Mouse (Mus musculus) left cerebral cortex, postnatal 10 days (tissue): ENCODE measurements around the gene Fgl2. TPM values are rescaled to one million over a fixed set of nuclear protein-coding genes. Genes with fewer than 3 reads are reported as not detected.
"Not testable (repeated sequence)": the region's sequence is repeated elsewhere in the genome, so short reads cannot be mapped to it uniquely, and the experiment has no call there.

Experiments used
- DNase-seq, 2 experiments: peaks; one replicate each; pipeline ENCODE4 v3.0.0; 2021 to 2022; ENCODE audit warnings: low spot score in 2 of 2, mixed read lengths in 1 of 2; ENCODE audit errors: extremely low spot score in 1 of 2
- intact Hi-C: fragments of 180-260 bp; cut with DNase I; formaldehyde crosslinking; loops from one replicate; pipeline ENCODE4 v1.15.1; 2025
- total RNA-seq, 2 experiments: library from RNA; stranded (reverse); gene quantifications; 2 replicates each; pipeline ENCODE4 v1.2.3; 2021

Gene Fgl2
- 1 to 10 TPM; 2.0 to 2.1 TPM for total RNA-seq

DNA sequence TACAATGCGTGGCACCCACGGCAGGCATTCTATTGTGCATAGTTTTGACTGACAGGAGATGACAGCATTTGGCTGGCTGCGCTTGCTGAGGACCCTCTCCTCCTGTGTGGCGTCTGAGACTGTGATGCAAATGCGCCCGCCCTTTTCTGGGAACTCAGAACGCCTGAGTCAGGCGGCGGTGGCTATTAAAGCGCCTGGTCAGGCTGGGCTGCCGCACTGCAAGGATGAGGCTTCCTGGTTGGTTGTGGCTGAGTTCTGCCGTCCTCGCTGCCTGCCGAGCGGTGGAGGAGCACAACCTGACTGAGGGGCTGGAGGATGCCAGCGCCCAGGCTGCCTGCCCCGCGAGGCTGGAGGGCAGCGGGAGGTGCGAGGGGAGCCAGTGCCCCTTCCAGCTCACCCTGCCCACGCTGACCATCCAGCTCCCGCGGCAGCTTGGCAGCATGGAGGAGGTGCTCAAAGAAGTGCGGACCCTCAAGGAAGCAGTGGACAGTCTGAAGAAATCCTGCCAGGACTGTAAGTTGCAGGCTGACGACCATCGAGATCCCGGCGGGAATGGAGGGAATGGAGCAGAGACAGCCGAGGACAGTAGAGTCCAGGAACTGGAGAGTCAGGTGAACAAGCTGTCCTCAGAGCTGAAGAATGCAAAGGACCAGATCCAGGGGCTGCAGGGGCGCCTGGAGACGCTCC is at the start of gene Fgl2:
Fgl2 (plus strand) TSS at position 150 of the 687 bp plus-strand sequence.
- intact Hi-C loops, result no loop called here
- peak; percentile 29 to 68 for DNase-seq

DNA sequence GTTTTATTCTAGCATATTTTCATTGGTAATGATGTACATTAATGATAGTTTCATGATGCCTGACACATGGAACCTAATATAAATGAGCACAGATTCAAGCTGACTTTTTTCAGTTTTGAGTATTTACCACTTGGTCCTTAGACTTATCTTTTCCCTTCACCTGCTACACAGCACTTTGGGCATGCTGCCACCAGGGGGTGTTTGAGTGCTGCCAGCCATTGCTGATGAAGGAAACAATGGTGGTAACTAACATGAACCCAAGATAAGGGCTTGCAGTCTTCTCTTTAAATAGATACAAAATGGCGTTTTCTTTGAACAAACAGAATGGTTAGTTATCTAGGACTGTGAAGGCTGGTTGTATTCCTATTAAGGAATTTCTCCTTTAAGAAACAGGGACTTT is 45.9 kb upstream of the Fgl2 start:
- intact Hi-C loops, result no loop called here
- peak in 1 of 2 experiments; percentile 48 for DNase-seq

DNA sequence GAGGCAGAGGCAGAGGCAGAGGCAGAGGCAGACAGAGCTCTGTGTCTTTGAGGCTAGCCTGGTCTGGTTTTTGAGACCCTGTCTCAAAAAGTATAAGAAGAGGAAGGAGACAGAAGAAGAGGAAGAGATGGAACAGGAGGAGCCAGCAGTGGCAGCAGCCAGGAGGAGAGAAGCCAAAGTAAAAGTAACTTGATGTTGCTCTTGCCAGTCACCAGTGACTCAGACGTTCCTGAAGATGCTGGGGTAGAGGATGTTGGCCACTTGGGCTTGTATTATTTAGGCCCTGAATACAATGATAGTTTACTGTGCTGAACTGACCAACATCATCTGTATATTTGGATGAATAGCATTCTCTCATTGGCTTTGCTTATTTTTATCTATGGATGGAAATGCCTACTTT is 43.9 kb upstream of the Fgl2 start:
- no peak for DNase-seq
- intact Hi-C loops, result no loop called here

DNA sequence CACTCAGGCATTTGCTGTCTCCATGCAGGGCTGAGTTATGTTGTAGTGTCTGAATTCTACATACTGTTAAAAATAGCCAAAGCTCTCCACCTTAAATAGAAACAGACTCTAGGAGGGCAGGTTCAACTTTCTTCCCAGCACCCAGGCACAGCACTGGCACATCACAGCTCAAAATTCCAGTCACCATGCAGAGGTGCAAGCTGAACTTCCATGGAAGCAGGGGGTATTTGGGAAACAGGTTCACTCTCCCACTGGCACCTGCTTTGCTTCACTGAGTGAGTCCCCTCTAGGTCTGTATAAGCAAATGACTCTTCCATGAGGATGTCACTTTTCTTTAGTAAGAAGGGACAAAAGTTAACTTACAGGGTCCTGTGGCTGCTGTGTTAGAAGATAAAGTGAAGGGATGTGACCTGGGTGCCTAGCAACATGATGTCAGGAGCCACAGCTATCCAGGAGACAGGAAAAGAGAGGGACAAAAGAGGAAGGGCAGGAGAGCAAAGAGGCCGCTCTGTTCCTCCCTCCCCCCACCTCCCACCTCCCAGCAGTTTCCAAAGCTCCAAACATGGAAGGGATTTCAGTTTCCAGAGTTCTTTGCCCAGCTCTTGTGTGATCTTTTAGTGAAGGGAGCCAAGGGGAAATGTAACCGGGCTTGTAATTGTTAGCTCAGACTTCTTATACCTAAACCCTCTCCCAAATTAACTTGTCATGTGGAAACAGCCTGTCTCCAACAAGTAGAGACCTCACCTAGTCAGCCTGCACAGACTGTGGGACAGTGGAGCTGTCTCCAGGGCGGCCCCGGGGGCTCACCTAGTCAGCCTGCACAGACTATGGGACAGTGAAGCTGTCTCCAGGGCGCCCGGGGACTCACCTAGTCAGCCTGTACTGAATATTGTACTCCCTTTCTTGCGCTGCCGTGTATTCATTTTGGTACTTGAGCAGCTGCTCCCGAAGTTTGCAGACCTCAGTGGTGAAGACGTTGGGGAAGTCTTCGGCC is 42.5 kb upstream of the Fgl2 start:
- intact Hi-C loops, result loop anchor here (5.0 kb wide), 1 partner anchor 82 kb away; no protein-coding TSS in a partner anchor

DNA sequence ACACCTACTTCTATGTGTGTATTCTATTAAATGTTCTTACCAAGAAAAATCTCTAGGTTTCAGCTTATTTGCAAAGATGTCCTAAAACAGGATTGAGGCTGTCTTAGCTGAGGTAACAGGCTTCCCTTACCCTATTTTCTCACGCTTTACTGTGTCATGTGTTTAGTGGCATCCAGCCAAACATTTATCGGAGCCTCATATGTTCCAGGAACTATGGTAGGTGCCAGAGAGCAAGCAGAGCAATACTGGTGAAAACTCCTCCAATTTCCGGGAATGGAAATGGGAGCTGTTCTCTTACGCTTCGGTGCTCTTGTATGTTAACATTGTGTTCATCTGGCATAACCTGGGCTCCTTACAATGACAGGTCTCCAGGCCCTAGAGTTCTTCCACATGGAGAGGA is 40.8 kb upstream of the Fgl2 start:
- DNase-seq, result no peak
- intact Hi-C loops, result loop anchor here (5.0 kb wide), 1 partner anchor 81 kb away; no protein-coding TSS in a partner anchor

More for the DNA sequence above, 42.5 kb upstream of the Fgl2 start:
- DNase-seq, result no peak

DNA sequence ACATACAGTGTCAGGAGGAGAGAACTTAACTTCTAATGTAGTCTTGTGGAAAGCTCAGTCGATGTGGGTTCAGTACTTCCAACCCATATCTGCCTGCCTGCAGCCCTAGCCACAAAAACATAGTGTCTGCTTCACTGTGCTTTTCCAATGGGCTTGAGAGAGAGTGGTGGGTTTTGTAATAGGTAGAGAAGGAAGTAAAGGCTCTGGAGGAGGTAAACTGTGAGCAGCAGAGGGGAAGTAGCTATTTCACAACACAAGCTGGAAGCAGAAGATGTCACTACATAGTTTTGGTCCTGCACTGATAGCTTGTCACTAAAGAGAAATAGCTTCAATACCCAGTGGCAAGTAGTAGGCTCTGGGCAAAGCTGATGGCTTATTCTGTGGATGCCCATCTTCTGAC is 40.3 kb upstream of the Fgl2 start:
- intact Hi-C loops, result loop anchor here (5.0 kb wide), 1 partner anchor 80 kb away; no protein-coding TSS in a partner anchor
- no peak for DNase-seq

DNA sequence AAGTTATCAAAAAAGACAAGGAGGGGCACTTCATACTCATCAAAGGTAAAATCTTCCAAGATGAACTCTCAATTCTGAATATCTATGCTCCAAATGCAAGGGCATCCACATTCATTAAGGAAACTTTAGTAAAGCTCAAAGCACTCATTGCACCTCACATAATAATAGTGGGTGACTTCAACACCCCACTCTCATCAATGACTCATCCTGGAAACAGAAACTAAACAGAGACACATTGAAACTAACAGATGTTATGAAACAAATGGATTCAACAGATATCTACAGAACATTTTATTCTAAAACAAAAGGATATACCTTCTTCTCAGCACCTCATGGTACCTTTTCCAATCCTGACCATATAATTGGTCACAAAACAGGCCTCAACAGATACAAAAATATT is 30.2 kb upstream of the Fgl2 start:
- DNase-seq, intact Hi-C loops: not testable (repeated sequence)

DNA sequence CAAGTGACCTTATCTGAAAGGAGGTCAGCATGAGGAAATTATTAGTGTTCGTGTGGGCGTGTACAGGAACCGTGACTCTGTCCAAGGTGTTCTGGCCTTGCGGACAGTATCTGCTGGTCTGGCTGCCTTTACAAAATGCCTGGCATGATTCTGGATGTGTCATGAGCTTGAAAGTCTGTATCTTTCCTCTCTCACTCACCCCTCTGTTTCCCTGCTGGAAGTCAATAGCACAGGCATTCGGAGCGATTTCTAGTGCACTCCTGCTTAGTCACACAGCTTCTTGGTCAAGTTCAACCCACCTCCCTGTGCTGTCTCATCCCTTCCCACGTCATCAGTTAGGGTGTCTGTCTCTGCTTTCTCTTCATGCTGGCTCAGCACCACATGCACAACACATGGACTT is 24.1 kb upstream of the Fgl2 start:
- intact Hi-C loops, result no loop called here
- no peak for DNase-seq

DNA sequence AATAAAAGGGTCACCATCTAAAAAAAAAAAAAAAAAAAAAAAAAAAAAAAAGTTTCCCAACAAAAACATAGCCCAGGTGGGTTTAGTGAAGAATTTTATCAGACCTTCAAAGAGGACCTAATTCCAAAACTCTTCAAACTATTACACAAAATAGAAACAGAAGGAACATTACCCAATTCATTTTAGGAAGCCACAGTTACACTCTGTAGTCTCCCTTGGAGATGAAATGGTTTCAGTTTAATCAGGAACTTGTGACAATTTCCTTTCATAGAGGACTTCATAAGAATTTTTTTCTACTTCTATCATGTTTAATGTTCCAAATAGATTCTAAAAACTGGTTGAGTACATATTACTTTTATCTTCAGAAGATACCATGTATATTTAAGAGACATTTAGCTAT is 20.8 kb upstream of the Fgl2 start:
- no peak for DNase-seq
- intact Hi-C loops, result no loop called here

DNA sequence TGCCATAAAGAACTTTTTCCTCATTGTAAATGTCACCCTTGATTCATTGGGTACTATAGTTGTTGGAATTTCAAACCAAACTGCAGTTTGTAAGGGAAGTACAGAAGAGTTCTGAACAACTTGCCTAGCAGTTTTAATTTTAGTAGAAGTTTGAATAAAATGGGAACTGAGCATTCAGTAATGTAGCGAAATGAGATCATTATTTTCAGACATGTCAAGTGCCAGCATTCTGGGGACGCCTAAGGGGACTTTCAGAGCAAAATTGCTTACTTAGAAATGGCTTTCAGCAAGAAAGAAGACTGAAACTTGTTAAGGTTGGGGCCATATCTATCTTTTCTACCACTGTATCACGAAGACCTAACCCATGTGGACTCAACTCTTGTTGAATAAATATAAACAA is 13.8 kb upstream of the Fgl2 start:
- intact Hi-C loops, result no loop called here
- no peak for DNase-seq

DNA sequence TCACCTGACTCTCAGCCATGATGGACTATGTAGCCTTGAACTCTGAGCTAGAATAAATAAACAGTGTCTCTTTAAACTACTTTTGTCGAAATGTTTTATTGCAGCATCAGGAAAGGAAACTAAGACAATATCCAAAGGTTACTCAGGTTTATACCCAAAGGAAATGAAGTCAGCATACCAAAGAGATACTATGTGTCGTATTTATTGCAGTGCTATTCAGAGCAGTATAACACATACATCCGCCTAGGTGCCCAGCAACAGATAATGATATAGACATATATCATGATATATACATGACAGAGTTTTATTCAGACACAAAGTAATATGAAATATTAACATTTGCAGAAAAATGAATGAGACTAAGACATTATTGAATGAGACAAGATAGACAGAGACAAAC is 9.1 kb upstream of the Fgl2 start:
- DNase-seq, result no peak
- intact Hi-C loops, result no loop called here

DNA sequence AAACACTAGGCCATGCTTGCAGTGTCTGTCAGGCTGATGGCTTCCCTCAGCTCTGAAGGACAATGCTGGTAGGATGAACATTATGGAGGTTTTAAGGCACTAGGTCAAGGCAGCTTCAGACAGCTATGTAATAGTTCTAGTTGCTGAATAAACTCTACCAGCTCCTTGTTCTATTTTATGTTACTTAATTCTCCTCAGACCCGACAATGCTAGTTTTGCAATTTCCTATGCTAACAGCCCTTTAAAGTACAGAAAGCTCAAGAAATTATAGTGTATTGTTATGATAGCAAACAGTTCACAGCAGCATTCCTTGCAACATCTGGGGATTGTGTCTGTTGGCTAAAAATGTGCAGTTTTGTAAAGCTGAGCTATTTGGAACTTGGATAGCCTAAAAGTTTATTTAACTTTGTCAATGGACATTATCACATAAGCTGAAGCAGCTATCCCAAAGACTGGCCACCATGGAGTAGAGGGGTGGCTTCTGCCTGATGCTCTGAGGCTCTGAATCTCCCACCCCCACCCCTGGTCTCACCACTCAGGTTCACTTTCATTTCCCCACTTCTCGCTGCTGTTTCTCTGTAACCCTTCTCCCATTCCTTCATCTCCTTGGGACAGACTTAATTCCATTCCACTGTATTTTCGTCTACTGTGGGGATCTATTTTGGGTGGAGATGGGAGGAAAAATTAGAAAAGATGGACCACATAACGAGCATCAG is 5.9 kb upstream of the Fgl2 start:
- intact Hi-C loops, result no loop called here

DNA sequence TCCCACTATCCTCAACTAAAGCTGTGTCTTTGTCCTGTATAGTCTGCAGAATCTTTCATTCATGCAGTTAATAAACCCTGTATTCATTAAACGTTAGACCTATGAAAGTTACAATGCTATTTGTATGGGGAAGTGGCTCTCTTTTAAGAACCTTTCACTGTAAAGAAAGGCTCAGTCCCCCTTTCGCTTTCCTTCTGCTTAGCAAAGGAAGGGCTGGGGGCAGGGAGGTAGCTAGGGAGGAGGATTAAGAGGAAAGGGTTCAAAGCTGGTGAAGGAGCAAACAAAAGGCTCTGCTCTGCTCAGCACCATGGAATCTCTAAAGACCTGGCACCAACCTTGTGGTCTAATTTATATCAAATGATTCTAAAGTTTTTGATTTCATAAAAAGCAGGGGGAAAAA is 4.9 kb upstream of the Fgl2 start:
- intact Hi-C loops, result no loop called here
- no peak for DNase-seq

More for the DNA sequence above, 5.9 kb upstream of the Fgl2 start:
- no peak for DNase-seq

DNA sequence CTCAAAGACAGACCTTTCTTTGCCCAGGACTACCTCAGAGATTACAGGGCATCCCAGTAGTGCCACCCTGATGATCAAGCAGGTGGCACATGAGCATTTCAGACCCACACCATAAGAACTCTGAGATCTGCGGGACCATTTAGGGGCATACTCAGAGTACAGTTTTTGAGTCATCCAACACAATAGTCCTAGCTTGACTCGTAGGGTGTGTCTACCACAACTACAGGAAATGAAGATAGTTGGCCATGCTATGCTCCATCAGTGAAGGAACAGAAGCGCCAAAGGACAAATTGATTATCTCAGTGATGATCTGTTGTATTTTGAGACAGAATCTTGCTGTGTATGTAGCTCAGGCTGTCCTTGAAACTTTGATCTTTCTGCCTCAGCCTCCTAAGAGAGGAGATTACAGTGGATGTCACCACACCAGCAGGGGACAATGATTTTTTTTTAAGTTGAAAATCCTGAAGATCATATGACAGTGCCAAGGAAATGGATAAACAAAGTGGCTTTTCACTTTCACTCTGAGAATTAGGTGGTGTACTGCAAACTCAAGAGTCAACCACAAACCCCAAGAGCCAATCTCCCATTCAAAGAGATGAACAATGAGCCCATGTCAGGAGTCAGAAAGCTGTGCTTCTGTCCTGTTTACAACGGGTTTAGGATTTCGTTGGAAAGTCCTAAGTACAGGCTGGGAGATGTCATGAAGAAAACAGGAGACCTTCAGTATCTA is 2.1 kb upstream of the Fgl2 start:
- intact Hi-C loops, result no loop called here

DNA sequence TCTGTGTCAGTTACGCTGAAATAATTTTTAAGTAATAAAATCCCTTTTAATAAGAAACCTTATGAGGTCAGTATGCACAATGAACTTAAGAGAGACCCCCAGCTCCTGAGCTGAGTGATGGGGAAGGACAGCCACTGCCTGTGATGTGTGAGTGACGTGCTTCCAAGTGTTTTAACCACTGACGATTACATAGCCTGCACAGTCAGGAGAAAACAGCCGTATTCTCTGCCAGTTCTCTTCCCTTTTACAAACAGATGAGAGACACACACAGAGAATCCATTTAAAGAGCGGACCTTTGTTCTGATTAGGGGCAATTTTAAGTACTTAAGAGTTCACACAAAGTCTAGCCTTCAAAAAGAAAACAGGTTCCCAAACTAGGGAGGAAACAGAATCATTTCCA is 522 bp upstream of the Fgl2 start:
- intact Hi-C loops, result no loop called here
- no peak for DNase-seq

More for the DNA sequence above, 2.1 kb upstream of the Fgl2 start:
- DNase-seq, result no peak

DNA sequence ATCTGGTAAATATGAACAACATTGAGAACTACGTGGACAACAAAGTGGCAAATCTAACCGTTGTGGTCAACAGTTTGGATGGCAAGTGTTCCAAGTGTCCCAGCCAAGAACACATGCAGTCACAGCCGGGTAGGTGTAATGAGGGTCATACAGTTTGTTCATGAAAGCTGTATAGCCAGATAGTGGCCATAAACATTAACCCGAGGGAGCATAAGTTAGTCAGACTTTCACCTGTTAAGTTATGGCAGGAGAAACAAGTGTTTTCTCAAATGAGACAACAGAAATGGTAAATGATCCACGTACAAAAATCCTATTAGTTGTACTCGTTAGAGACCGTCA is 707 bp downstream of the Fgl2 start:
- DNase-seq, result no peak
- intact Hi-C loops, result no loop called here

DNA sequence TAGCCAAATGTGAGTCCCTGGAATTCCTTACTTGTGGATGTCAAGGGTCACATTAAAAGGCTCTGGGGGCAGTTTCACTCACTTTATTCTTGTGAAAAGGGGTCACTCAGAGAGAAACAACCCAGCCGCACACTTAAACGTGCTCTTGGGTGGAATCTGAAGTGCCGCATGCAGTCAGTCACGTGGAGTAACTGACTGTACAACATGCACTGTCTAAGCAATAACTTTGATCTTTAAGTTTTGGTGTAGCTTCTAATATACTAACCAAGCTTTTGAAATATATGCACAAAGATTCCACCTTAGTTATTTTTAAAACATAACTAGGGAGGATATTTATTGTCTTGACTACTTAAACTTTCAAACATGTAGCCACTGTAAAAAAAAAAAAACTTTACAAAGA is 4.5 kb downstream of the Fgl2 start:
- DNase-seq, result no peak
- intact Hi-C loops, result no loop called here

DNA sequence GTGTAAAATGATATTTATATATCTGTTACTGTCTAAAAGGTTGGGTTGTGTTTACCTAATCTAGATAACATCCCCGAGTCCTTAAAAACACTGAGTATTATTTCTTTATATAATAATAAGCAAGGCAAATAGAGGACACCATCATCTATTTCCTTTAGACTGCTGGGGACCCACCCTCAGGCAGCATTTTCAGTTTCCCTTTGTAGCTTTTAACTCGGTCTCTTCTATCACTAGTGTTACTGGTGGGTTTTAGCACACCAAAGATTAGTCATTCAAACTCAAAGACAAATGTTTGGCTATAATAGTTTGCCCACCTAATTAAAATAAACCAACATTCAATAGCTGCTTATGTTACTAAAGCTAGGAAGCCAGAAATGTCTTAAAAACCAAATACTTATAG is 6.0 kb downstream of the Fgl2 start:
- DNase-seq, result no peak
- intact Hi-C loops, result no loop called here

DNA sequence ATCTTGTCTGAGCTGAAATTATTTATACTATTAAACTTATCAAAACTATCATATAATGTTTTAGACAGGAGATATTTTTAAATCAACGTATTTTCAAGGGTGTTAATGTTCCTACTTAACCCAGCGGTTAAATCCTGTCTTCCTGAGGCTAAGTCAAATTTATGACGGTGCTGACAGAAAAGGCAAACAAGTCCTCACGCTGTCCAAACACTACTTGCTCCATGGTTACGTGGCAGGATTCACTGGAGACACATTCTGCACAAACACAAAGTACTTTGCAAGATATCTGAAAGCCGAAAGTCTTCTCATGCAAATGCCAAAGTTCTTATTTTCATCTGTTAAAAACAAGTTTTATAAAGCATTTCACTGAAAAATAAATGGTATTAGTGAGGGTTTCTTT is 9.5 kb downstream of the Fgl2 start:
- DNase-seq, result no peak
- intact Hi-C loops, result no loop called here
